Mouse (Mus musculus) C2C12 (cell line): ENCODE measurements around the gene Gas2l2. TPM values are rescaled to one million over a fixed set of nuclear protein-coding genes. Genes with fewer than 3 reads are reported as not detected.
A peak's percentile ranks its signal among the peaks of the same experiment; 100 is the strongest.

ENCODE experiments used
- H3K27me3 ChIP-seq: one replicate; pipeline ENCODE4 v1.6.1; 2011; ENCODE audit not compliant: control insufficient read depth, insufficient read depth, insufficient read length
- H3K36me3 ChIP-seq: one replicate; pipeline ENCODE4 v1.6.1; 2011; ENCODE audit not compliant: control insufficient read depth, insufficient read depth
- H3K4me3 ChIP-seq: one replicate; pipeline ENCODE4 v1.5.1; 2011; ENCODE audit warnings: mild to moderate bottlenecking, control low read depth; ENCODE audit not compliant: poor library complexity, insufficient read depth, severe bottlenecking
- H3K79me2 ChIP-seq: one replicate; pipeline ENCODE4 v1.6.1; 2011; ENCODE audit not compliant: control insufficient read depth, insufficient read depth
- H3K79me3 ChIP-seq: one replicate; pipeline ENCODE4 v1.6.1; 2011; ENCODE audit warnings: low read depth, control low read depth
- H3ac ChIP-seq: one replicate; pipeline ENCODE3; 2011; ENCODE audit warnings: low read depth; ENCODE audit not compliant: control insufficient read depth, insufficient read length
- CEBPB ChIP-seq: IDR thresholded peaks from one replicate; pipeline ENCODE4 v1.6.1; 2011; ENCODE audit warnings: low read depth, mild to moderate bottlenecking, control low read depth, moderate library complexity
- CTCF ChIP-seq: IDR thresholded peaks from one replicate; pipeline ENCODE4 v1.5.1; 2011; ENCODE audit not compliant: control insufficient read depth, insufficient read depth, insufficient read length
- FOSL1 ChIP-seq: IDR thresholded peaks from one replicate; pipeline ENCODE4 v1.8.0; 2011; ENCODE audit warnings: mild to moderate bottlenecking, low read length; ENCODE audit not compliant: poor library complexity, insufficient read depth, severe bottlenecking
- MAX ChIP-seq: IDR thresholded peaks from one replicate; pipeline ENCODE4 v1.6.1; 2011; ENCODE audit warnings: mild to moderate bottlenecking, control low read depth
- MYOD1 ChIP-seq: IDR thresholded peaks from one replicate; pipeline ENCODE4 v1.6.1; 2011; ENCODE audit warnings: low read depth; ENCODE audit not compliant: control insufficient read depth, insufficient read length
- MYOG ChIP-seq: IDR thresholded peaks from one replicate; pipeline ENCODE4 v1.6.1; 2011; ENCODE audit not compliant: control insufficient read depth, insufficient read length; ENCODE audit errors: extremely low read depth
- USF1 ChIP-seq: IDR thresholded peaks from one replicate; pipeline ENCODE4 v1.6.1; 2011; ENCODE audit warnings: low read depth, mild to moderate bottlenecking, control low read depth, moderate library complexity
- polyA plus RNA-seq: library from polyadenylated mRNA; unstranded; fragments of >200 nt; fragmentation: generic; extraction: Trizol; gene quantifications from one replicate; pipeline ENCODE4 v1.2.1, GENCODE M21; 2012; ENCODE audit warnings: missing spikeins

Gene Gas2l2
- polyA plus RNA-seq, 1 experiment: not detected

GRCm38 (mm10) chr11:83465976-83466375, 36.7 kb upstream of the Gas2l2 start:
- H3K79me3 ChIP-seq: no peaks in the 10 kb centered on the region
- no peaks in the 10 kb centered on the region for H3K27me3 ChIP-seq
- no peak overlapping the region for H3K4me3 ChIP-seq
- TF ChIP-seq USF1 (no peak), FOSL1 (no peak), MYOG (no peak), CTCF (no peak), MYOD1 (no peak), CEBPB (no peak), MAX (no peak)
- H3K79me2 ChIP-seq: no peaks in the 10 kb centered on the region
- no peaks in the 10 kb centered on the region for H3K36me3 ChIP-seq
- no peak overlapping the region for H3ac ChIP-seq

DNA sequence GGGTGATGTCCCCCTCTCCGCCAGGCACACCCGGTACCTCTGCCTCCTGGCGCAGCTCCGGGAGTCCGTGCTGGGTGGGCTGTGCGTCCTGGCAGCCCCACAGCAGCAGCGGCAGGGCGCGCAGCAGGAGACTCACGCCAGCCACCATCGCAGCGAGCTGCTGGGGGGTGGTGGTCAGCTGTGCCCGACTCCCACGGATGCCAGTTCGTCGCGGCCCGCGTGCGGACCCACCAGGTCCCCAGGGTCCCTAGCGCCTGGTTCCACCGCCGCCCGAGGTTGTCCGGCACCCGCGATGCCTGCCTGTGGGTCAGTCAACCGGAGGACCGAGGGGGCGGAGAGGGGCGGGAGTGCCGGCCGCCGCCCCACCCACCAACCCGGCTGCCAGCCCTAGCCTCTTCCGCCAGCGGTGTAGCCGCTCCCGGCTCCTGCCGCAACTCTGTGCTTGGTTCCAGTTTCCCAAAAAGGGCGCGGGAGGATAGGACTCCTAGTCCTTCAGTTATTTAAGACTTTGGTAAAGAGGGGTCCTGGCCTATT, 33.5 kb upstream of the Gas2l2 start, which contains the start of gene Mmp28:
Gene Mmp28, minus strand, starts transcription at position 361 of the 534 bp plus-strand sequence.
- H3ac ChIP-seq: peak within 1 kb of the TSS; percentile 95
- no peak for TF ChIP-seq FOSL1
- TF ChIP-seq MYOD1: no peak
- TF ChIP-seq CTCF: no peak
- TF ChIP-seq USF1: no peak
- no peak for TF ChIP-seq MYOG
- TF ChIP-seq CEBPB: no peak
- no peak for TF ChIP-seq MAX
- no peaks in the 10 kb centered on the region for H3K79me3 ChIP-seq
- no peaks in the 10 kb centered on the region for H3K27me3 ChIP-seq
- H3K79me2 ChIP-seq: no peaks in the 10 kb centered on the region
- peak within 1 kb of the TSS; percentile 36 for H3K4me3 ChIP-seq
- H3K36me3 ChIP-seq: no peaks in the 10 kb centered on the region

DNA sequence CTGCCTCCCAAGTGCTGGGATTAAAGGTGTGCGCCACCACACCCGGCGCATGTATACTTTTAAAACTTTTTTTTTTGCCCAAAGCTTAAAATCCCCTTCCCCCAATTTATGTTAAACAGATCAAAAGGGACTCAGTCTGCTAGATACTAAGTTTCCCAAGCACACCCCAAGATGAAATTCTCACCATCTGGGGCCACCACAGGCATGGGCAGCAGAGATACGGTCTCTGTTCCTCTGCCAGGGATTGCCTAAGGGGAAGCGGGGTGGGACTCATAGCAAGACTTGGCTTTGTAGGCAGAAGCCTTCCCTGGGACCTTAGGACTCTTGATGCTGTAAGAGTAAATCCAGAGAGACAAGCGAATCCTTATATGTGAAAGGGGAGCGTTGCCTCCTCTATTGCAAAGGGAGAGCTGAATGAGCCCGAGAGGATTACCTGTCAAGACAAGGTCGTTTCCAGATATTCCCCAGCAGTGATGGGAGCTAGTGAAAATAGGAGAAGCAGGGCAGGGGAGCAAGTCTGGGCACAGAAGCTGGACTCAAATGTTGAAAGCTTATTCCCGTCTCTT, 32.3 kb upstream of the Gas2l2 start:
- Histone ChIP-seq H3K79me3 (no peaks in the 10 kb centered on the region), H3ac (no peak overlapping the region), H3K36me3 (no peaks in the 10 kb centered on the region), H3K79me2 (no peaks in the 10 kb centered on the region), H3K4me3 (no peak overlapping the region), H3K27me3 (no peaks in the 10 kb centered on the region)
- TF ChIP-seq MYOD1 (no peak), CEBPB (no peak), USF1 (no peak), MAX (no peak), CTCF (no peak), FOSL1 (no peak), MYOG (no peak)

DNA sequence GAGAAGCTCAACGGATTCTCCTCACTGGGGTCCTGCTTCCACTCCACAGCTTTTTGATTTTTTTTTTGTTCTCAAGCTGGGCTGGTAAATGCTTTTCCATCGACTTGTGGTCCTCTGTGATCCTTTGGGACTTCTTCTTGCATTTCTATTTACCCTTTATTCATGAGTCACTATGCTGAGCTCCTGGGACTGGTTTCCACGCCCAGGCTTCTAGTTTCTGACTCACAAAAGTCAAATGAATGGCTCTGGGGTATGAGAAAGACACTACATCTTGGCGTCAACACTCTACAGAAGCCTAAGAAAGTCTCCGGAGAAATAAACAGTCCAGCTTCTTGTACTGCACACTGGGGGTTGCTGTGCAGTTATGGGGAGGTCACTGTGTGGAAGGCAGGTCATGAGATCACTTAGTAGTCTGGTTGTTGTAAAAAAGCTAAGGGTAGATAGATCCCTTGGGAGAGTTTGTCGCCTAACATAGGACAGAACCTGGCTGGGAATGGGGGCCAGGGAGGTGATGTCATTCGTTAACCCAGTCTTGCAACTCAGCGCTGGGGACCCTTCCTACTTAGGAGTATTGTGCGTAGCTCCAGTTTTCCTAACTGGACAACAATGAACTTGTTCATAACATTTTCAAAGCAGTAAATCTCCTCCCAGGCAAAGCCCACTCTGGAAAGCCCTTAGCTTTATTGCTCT, 28.8 kb upstream of the Gas2l2 start:
- Histone ChIP-seq H3K36me3 (no peaks in the 10 kb centered on the region), H3K79me2 (no peaks in the 10 kb centered on the region), H3K27me3 (no peaks in the 10 kb centered on the region), H3K79me3 (no peaks in the 10 kb centered on the region), H3K4me3 (no peak overlapping the region), H3ac (peak overlapping the region; percentile 11)
- no peak for TF ChIP-seq MYOG
- no peak for TF ChIP-seq USF1
- peak; percentile 40 for TF ChIP-seq FOSL1
- TF ChIP-seq CTCF: no peak
- peak; percentile 19 for TF ChIP-seq MAX
- no peak for TF ChIP-seq CEBPB
- TF ChIP-seq MYOD1: no peak

DNA sequence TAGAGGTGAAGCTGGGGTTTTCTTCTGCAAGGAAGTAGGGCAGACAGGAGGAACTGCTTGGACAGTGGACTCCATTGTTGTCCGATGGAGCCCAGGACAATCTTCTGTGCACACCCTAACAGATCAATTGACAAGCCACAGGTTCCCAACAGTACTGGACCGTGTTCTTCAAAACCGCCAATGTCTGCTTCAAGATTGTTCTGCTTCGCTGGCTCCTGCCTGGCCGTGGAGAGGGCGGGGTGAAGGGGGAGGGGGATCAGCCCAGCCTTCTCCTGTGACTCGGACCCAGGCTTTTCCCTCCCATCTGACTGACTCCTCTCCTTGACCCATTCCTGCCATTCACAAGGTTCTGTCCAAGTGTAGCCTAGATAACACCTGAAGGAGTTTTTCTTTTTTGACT, 28.0 kb upstream of the Gas2l2 start:
- H3K27me3 ChIP-seq: no peaks in the 10 kb centered on the region
- no peaks in the 10 kb centered on the region for H3K79me3 ChIP-seq
- H3K36me3 ChIP-seq: no peaks in the 10 kb centered on the region
- TF ChIP-seq CTCF: no peak
- TF ChIP-seq CEBPB: no peak
- no peak for TF ChIP-seq MYOG
- no peak for TF ChIP-seq FOSL1
- no peak for TF ChIP-seq USF1
- no peak for TF ChIP-seq MAX
- TF ChIP-seq MYOD1: no peak
- H3ac ChIP-seq: no peak overlapping the region
- H3K4me3 ChIP-seq: no peak overlapping the region
- H3K79me2 ChIP-seq: no peaks in the 10 kb centered on the region
